Mouse (Mus musculus): ENCODE measurements around the gene Myo19. TPM values are rescaled to one million over a fixed set of nuclear protein-coding genes. Genes with fewer than 3 reads are reported as not detected.

Gene Myo19
- polyA plus RNA-seq, 1 experiment from 2014 or later: 5.7 TPM

Small RNAs within 50 kb of the gene (microRNA-seq; reads per million reads assigned to microRNA genes)
- gene Gm23564: not detected

Other genes starting within 250 kb of the Myo19 start
- gene Mrm1, start 60.6 kb upstream of the Myo19 start, polyA plus RNA-seq (2015; fragmentation: Nextera tagmentation; extraction: Ambion mirVana): 16.3 and 17.8 TPM in 2 replicates
- gene Dhrs11, start 51.2 kb upstream of the Myo19 start, polyA plus RNA-seq (2015; fragmentation: Nextera tagmentation; extraction: Ambion mirVana): 31.6 and 34.0 TPM in 2 replicates
- 41.7 and 49.8 TPM in 2 replicates for gene Ggnbp2, start 9.3 kb upstream of the Myo19 start, polyA plus RNA-seq (2015; fragmentation: Nextera tagmentation; extraction: Ambion mirVana)
- 2.9 and 3.1 TPM in 2 replicates for gene Pigw, start 137 bp downstream of the Myo19 start, polyA plus RNA-seq (2015; fragmentation: Nextera tagmentation; extraction: Ambion mirVana)
- 38.6 and 46.0 TPM in 2 replicates for gene Znhit3, start 36.2 kb downstream of the Myo19 start, polyA plus RNA-seq (2015; fragmentation: Nextera tagmentation; extraction: Ambion mirVana)
- gene Car4, start 77.6 kb downstream of the Myo19 start, polyA plus RNA-seq (2015; fragmentation: Nextera tagmentation; extraction: Ambion mirVana): 2.5 and 3.0 TPM in 2 replicates

Measured in heart, embryonic 13.5 days (tissue).